Mouse (Mus musculus) kidney, adult 9 months (tissue): ENCODE results near the gene Rasgrp1.
A peak's percentile ranks its signal among the peaks of the same experiment; 100 is the strongest.

Experiments
- DNase-seq: peaks from one replicate; pipeline ENCODE4 v3.0.0; 2022

Gene Rasgrp1

GRCm38 (mm10) chr2:117241953-117242352 is 100.8 kb downstream of the Rasgrp1 start:
- no peak for DNase-seq

- peak; percentile 72 for DNase-seq
Measured at GRCm38 (mm10) chr2:117231257-117231656, 111.5 kb downstream of the Rasgrp1 start.

DNA sequence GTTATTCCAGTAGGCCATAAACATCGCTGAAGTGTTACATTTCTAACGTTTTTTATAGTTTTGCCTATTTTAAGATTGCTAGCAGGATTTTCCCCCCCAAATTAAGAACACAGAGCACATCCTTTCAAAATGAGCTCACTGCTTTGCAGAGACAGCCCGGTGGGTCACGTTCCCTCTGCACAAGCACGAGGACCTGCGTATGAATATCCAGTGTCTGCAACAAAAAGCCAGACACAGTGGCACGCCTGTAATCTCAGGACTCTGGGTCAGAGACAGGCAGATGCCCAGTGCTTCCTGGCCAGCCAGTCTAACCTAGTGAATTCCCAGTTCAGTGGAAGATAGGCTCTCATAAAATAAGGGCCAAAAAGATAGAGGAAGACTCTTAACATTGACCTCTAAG is 112.5 kb downstream of the Rasgrp1 start:
- DNase-seq: no peak
